Mouse (Mus musculus): ENCODE measurements around the gene Gpr1.
"Not testable (repeated sequence)": the region's sequence is repeated elsewhere in the genome, so short reads cannot be mapped to it uniquely, and the experiment has no call there.

Gpr1 gene

DNA sequence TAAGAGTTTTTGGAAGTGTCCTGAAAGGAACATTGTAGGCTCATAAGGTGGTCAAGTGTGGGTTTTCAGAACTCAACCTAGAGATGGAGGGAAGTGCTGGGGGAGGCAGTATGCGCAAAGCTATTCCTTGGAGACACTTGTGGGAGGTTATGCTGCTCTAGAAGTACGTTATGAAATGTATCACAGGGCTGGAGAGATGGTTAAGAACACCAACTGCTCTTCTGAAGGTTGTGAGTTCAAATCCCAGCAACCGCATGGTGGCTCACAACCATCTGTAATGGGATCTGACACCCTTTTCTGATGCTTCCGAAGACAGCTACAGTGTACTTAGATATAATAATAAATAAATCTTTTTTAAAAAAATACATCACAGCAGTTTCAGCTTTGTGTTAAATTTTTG, 34.2 kb downstream of the Gpr1 start:
- ATAC-seq (ENCODE audit: low TSS enrichment), result no peak

DNA sequence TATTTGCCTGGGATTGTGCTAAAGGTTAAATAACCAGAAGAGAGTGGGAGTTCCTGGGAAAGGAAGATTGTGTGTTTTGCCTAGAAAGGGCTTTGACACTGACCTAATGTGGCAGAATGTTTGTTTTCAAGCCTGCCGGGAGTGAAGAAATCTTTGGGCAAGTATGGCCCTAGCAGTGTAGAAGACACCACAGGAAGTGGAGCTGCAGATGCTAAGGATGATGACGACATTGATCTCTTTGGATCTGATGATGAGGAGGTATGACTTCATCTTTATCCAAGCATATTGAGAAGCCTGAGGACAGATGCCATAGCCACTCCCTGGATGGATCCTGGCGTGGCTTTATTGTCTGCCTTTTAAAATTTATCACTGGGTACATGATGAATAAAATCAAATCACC, 36.0 kb downstream of the Gpr1 start:
- no peak for ATAC-seq (ENCODE audit: low TSS enrichment)

DNA sequence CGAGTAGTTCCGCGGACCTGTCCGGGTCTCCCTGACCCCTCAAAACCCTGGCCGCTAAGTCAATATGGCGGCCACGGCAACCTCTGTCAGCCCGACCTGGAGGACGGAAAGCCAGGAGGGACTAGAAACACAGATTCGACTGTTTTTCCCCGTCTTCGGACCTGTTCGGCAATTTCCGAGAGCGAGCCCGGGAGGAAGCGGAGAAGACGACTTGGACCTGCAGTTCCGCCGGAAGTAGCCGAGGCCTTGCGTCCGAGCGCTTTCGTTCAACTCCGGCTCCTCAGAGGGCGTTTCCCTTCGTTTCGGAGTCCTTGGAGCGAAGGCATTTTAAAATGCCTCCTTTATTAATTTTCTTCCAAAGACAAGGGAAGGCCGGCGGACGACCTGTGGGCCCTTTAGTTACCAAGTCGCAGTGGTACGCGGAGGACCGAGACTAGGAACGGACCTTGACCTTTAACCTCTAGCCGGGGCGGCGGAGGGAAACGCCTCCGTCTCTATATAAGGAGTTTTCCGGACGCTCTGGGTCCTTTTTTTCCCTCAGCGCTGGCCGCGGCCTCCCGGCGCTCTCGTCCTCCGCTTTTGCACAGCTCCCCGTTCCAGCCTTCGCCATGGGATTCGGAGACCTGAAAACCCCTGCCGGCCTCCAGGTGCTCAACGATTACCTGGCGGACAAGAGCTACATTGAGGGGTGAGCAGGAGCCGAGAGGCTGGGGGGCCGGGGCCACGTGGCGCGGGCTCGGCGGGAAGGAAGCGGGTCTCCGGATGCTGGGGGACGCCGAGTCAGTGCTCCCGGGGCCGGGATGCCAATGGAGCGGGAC, 37.5 kb downstream of the Gpr1 start, which contains the start of the genes Eef1b2 and Ndufs1:
Eef1b2 (plus strand) TSS at position 222 of the 818 bp plus-strand sequence.
Ndufs1 (minus strand) TSS at position 230 of the 818 bp plus-strand sequence.
- peak; percentile 79 for ATAC-seq (ENCODE audit: low TSS enrichment)

DNA sequence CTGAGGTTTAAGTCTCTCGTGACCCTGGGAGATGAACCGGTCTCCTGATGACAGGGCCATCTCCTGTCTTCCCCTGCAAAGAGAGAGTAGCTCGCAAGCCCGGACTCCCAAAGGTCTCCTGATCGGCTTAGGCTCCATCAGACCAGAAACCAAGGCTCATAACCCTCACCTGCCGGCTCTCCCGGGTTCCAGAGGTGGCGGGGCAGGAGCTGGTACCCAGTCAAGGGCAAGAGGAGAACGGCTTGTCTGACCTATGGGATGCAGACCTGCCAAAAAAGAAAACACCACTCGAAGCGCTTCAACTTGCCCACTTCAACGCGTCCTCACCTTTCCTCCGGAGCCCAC, 38.1 kb downstream of the Gpr1 start:
- peak; percentile 21 for ATAC-seq (ENCODE audit: low TSS enrichment)

DNA sequence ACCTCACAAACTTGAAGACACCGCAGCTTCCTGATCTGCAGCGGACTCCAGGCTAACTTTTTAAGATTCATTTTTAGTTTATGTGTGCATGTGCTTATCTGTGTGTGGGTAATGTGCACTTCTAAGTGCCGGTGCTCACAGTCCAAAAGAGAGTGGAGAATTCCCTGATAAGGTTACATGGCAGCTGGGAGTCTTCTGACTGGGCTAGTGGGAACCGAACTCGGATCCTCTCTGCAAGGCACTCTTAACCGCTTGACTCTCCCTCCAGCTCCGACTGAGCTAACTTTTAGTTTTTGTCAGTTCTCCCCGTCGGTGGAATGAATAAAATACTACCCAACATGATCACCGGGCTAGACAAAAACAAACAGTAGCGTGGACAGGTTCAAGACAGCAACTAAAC, 38.5 kb downstream of the Gpr1 start:
- no peak for ATAC-seq (ENCODE audit: low TSS enrichment)

DNA sequence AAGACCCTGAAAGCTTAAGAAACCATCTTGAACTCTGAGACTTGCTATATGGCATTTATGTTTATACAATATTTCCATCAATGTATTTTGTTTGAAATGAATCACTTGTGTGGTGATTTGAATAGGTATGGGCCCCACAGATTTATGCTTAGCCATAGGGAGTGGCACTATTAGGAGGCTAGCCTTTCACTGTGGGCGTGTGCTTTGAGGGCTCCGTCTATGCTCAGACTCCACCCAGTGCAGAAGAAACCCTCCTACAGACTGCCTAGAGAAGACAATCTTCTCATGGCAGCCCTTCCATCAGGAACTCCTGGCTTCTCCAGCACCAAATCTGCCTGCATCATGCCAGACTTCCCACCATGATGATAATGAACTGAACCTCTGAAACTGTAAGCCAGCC, 45.7 kb downstream of the Gpr1 start:
- ATAC-seq (ENCODE audit: low TSS enrichment), result no peak

DNA sequence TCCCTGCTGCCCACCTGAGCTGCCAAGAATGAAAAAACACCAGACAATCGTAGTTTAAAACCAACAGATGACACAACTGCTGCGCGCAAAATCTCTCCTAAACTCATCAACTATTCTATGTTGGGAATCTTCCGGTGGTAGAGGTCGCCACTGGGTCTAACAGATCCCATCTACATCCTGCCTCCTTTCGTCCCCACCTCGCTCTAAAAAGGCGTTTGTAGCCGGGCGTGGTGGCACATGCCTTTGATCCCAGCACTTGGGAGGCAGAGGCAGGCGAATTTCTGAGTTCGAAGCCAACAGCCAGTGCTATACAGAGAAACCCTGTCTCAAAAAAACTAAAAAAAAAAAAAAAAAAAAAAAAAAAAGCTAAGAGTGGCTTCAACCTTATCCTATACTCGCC, 74.1 kb downstream of the Gpr1 start:
- ATAC-seq (ENCODE audit: low TSS enrichment), result no peak

DNA sequence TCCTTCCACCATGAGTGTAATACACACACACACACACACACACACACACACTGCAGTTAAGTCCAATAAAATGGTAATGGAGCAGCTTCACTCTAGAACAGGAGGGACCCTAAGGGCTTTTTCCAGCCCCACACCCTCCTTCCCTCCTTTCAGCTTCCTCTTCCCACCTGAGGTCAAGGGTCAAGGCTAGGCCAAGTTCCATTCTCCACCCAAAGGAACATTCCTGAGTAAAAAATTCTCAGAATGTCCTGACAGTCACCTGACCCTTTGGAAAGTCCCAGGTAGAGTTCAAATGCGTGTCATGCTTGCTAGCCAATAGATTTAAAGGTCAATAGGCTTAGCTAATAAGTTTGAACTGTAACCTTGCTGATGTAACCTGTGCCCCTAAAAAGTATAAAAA, 75.8 kb downstream of the Gpr1 start:
- not testable (repeated sequence) for ATAC-seq (ENCODE audit: low TSS enrichment)

DNA sequence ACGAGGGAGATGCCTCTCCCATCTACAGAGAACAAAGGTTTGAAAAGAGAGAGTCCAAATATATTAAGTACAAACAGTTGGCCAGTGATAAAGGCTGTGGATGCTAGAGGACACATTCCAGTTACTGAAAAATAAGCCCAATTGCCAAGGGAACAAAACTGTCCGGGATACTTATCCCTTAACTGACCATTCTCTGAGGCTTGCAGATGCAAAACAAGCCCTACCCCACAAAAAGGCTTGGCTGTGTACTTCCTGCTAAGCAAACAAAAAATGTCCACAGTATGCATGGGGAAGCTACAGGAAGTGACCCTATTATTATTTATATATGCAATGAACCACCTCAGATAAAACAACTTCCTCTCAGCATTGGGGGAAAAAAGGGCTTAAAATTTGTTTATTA, 76.4 kb downstream of the Gpr1 start:
- ATAC-seq (ENCODE audit: low TSS enrichment), result no peak

DNA sequence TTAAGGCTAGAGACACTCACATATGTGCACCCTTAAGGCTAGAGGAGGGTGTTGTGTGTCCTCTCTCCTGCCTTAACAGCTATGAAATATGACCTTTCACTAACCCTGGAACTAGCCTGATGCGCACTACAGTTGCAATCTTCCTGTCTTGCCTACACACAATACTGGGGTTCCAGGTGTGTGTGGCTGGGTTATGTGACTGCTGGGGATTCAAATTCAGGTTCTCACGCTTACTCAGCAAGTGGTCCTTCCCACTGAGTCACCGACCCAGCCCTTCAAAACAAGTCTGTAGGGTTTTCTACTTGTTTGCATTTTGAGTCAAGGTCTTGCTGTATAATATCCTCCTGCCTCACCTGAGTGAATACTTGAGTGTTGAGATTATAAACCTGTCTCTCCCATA, 79.8 kb downstream of the Gpr1 start:
- ATAC-seq (ENCODE audit: low TSS enrichment), result no peak
